Mouse (Mus musculus) Patski (cell line): ENCODE data around the gene Jph3. TPM values are rescaled to one million over a fixed set of nuclear protein-coding genes. Genes with fewer than 3 reads are reported as not detected.

Source experiments
- ATAC-seq: fragments of 100-300 bp; one replicate; pipeline ENCODE4 v1.8.0; 2021
- CTCF ChIA-PET: fragments of 350-600 bp; sonication (Branson Sonifier 250); formaldehyde crosslinking; loops from one replicate; lab custom pipeline; 2022; ENCODE audit warnings: inconsistent platforms; lab: Charles Lee
- POLR2A ChIA-PET: fragments of 350-600 bp; sonication (Branson Sonifier 250); formaldehyde crosslinking; loops from one replicate; lab custom pipeline; 2022; ENCODE audit warnings: antibody characterized with exemption, inconsistent platforms; lab: Charles Lee
- DNase-seq: peaks from one replicate; pipeline ENCODE4 v3.0.0-alpha.2; 2011; ENCODE audit warnings: low read depth, low spot score
- H3K27me3 ChIP-seq: fragments of 371-371 bp; one replicate; pipeline ENCODE4 v1.5.1; 2021
- CTCF ChIP-seq: fragments of 100-300 bp; IDR thresholded peaks from one replicate; pipeline ENCODE4 v1.5.1; 2021
- in situ Hi-C: fragments of 300-500 bp; cut with MboI; formaldehyde crosslinking; loops from 3 replicates; pipeline ENCODE4 v1.11.1; 2018; ENCODE audit warnings: low pct_unique_long_range_greater_than_20kb, mixed read lengths
- polyA plus RNA-seq: library from polyadenylated mRNA; unstranded; gene quantifications from one replicate; pipeline ENCODE4 v1.2.3, GENCODE M21; 2021

Jph3 gene
- polyA plus RNA-seq, 1 experiment from 2014 or later: 0.04 TPM

- CTCF ChIA-PET: interaction anchor here (1.1 to 1.2 kb wide), 2 partner anchors 78 to 80 kb away, joined by 3 read pairs; no protein-coding TSS in a partner anchor
- POLR2A ChIA-PET: no interaction called here
These were observed 99.8 kb downstream of the Jph3 start, which contains the start of gene Klhdc4 for GRCm38 (mm10) chr8:121829048-121829776. Gene Klhdc4, minus strand, starts transcription at chr8:121829569.

GRCm38 (mm10) chr8:121829777-121830362 lies 100.4 kb downstream of the Jph3 start:
- TF ChIP-seq CTCF: no peak
- ATAC-seq (peak; percentile 47), DNase-seq (no peak)
- in situ Hi-C loops: no loop called here
- no peaks in the 10 kb centered on the region for H3K27me3 ChIP-seq
- ChIA-PET CTCF (interaction anchor here (1.0 to 2.4 kb wide), 5 partner anchors 19 to 135 kb away, joined by 3 to 5 read pairs (median 3); no protein-coding TSS in a partner anchor), POLR2A (interaction anchor here (0.5 kb wide), 1 partner anchor 38 kb away, joined by 3 read pairs; no protein-coding TSS in a partner anchor)

More at GRCm38 (mm10) chr8:121829048-121829776, 99.8 kb downstream of the Jph3 start, which contains the start of gene Klhdc4:
- in situ Hi-C loops: no loop called here
- DNase-seq (peak; percentile 44), ATAC-seq (peak; percentile 87)
- TF ChIP-seq CTCF: no peak
- no peaks in the 10 kb centered on the region for H3K27me3 ChIP-seq

- in situ Hi-C loops: no loop called here
- DNase-seq (no peak), ATAC-seq (no peak)
- ChIA-PET POLR2A (interaction anchor here (0.6 kb wide), 1 partner anchor 99 kb away, joined by 3 read pairs; no protein-coding TSS in a partner anchor), CTCF (interaction anchor here (0.7 to 2.4 kb wide), 8 partner anchors 10 to 229 kb away, joined by 3 to 27 read pairs (median 6); no protein-coding TSS in a partner anchor)
- no peak for TF ChIP-seq CTCF
- H3K27me3 ChIP-seq: no peaks in the 10 kb centered on the region
These were observed 102.6 kb downstream of the Jph3 start for GRCm38 (mm10) chr8:121832061-121832460.

GRCm38 (mm10) chr8:121832503-121832902 lies 103.1 kb downstream of the Jph3 start:
- no peak for ATAC-seq
- ChIA-PET CTCF (interaction anchor here (0.7 to 2.4 kb wide), 7 partner anchors 10 to 115 kb away, joined by 3 to 27 read pairs (median 6); no protein-coding TSS in a partner anchor), POLR2A (no interaction called here)
- in situ Hi-C loops: no loop called here
- peak; percentile 66 for TF ChIP-seq CTCF
- DNase-seq: no peak
- no peaks in the 10 kb centered on the region for H3K27me3 ChIP-seq

GRCm38 (mm10) chr8:121841242-121841641 lies 111.8 kb downstream of the Jph3 start:
- in situ Hi-C loops: loop anchor here (10.0 kb wide), 1 partner anchor 126 kb away; no protein-coding TSS in a partner anchor
- DNase-seq: no peak
- peak; percentile 92 for TF ChIP-seq CTCF
- CTCF ChIA-PET: interaction anchor here (0.7 to 3.0 kb wide), 3 partner anchors 9 to 91 kb away, joined by 3 to 27 read pairs (median 4); no protein-coding TSS in a partner anchor
- POLR2A ChIA-PET: no interaction called here
- ATAC-seq: peak; percentile 35
- H3K27me3 ChIP-seq: no peaks in the 10 kb centered on the region

- POLR2A ChIA-PET: no interaction called here
These were observed 112.9 kb downstream of the Jph3 start for GRCm38 (mm10) chr8:121842064-121842955.

GRCm38 (mm10) chr8:121843184-121843733 lies 113.8 kb downstream of the Jph3 start:
- no peak for ATAC-seq
- in situ Hi-C loops: loop anchor here (10.0 kb wide), 1 partner anchor 128 kb away; no protein-coding TSS in a partner anchor
- POLR2A ChIA-PET: no interaction called here
- no peaks in the 10 kb centered on the region for H3K27me3 ChIP-seq
- peak; percentile 2 for TF ChIP-seq CTCF
- CTCF ChIA-PET: interaction anchor here (3.0 kb wide), 1 partner anchor 12 kb away, joined by 27 read pairs; no protein-coding TSS in a partner anchor
- DNase-seq: no peak

More at GRCm38 (mm10) chr8:121842064-121842955, 112.9 kb downstream of the Jph3 start:
- in situ Hi-C loops: loop anchor here (10.0 kb wide), 1 partner anchor 128 kb away; no protein-coding TSS in a partner anchor
- no peak for TF ChIP-seq CTCF
- CTCF ChIA-PET: interaction anchor here (3.0 kb wide), 1 partner anchor 11 kb away, joined by 27 read pairs; no protein-coding TSS in a partner anchor
- no peak for ATAC-seq
- H3K27me3 ChIP-seq: no peaks in the 10 kb centered on the region
- no peak for DNase-seq

Other genes starting within 250 kb of the Jph3 start
- not detected for gene 1700018B08Rik, start 185.3 kb upstream of the Jph3 start, polyA plus RNA-seq
- 19.9 TPM for gene Fbxo31, start 150.8 kb upstream of the Jph3 start, polyA plus RNA-seq
- gene Map1lc3b, start 139.3 kb upstream of the Jph3 start, polyA plus RNA-seq: 196 TPM
- gene Zcchc14, start 76.7 kb upstream of the Jph3 start, polyA plus RNA-seq: 36.4 TPM
- 39.5 TPM for gene Klhdc4, start 99.9 kb downstream of the Jph3 start, polyA plus RNA-seq
- 164 TPM for gene Slc7a5, start 178.1 kb downstream of the Jph3 start, polyA plus RNA-seq
- not detected for gene Car5a, start 215.3 kb downstream of the Jph3 start, polyA plus RNA-seq
- gene Banp, start 220.1 kb downstream of the Jph3 start, polyA plus RNA-seq: 45.2 TPM